Mouse (Mus musculus): ENCODE measurements around the gene Cdc14a. TPM values are rescaled to one million over a fixed set of nuclear protein-coding genes. Genes with fewer than 3 reads are reported as not detected.
A peak's percentile ranks its signal among the peaks of the same experiment; 100 is the strongest.

Cdc14a gene
- total and polyA plus RNA-seq, 3 experiments = 2.6 to 5.9 TPM; not detected in 1

DNA sequence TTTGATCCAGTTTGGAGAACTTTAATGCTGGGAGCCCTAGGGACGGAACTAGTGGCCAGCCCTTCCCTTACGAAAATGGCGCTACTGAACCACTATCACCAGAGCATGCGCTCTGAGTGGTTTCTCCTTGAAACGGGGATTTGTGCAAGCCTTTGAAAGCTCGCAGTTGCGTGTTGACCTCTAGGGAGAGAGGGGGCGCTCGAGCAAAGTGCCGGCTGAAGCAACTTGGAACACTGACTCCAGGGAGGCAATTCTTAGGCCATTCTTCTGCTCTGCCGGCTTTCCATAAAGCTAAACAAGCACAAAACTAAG is 1.1 kb upstream of the Cdc14a start (continued):
- TF ChIP-seq TAL1 (IDR thresholded peaks at IDR 0.05; ENCODE audit: low read length) (no peak), CHD2 (IDR thresholded peaks at IDR 0.05; ENCODE audit: low read length) (no peak), NRF1 (IDR thresholded peaks at IDR 0.05; ENCODE audit: insufficient read depth, low read depth, low read length, poor library complexity, severe bottlenecking) (peak; percentile 98), USF2 (IDR thresholded peaks at IDR 0.05; ENCODE audit: borderline replicate concordance in 1 of 2, insufficient read depth in 1 of 2, low read depth in 1 of 2, low read length in 2 of 2) (no peak), ZMIZ1 (IDR thresholded peaks at IDR 0.05; ENCODE audit: low read depth, low read length) (peak; percentile 81), ZNF384 (IDR thresholded peaks at IDR 0.05; ENCODE audit: low read depth, low read length) (no peak), KAT2A (conservative IDR thresholded peaks at IDR 0.05; ENCODE audit: low read depth, low read length) (no peak), SIN3A (IDR thresholded peaks at IDR 0.05; ENCODE audit: low read length) (peak; percentile 87)

DNA sequence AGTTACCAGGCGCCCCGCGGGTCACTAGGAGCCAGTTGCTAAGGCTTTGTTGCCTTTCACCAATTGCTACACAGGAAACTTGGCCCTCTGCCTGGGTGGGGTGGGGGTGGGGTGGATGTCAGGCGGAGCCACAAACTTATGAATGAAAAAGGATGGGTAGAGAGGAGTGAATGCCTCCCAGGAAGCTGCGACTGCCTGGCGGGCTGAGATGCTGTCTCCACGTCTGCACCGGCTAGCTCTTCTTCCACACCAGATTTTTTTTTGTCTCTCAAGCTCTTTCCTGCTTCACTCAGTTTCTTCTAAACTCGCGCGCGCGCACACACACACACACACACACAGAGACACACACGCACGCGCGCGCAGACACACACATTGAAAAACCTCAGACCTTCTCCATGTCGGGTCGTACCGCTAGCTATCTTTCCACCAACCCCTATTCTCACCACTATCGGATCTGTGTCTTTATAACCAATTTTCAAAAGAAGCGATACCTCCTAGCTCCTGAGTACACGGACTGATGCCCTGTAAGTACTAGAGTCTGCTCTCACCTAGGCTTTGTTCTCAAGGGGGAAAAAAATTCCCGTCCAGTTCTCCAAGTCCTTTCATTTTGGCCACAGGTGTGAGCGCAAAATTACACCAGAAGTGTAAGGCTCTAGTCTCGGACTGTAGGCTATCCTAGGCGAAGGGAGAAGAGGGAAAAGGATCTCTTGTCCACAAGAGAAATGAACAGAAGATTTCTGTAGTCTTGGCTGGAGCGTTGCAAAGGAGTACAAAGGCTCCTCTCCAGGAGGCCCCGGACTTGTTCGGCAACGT is 534 bp upstream of the Cdc14a start:
- no peak for TF ChIP-seq POLR2AphosphoS5 (IDR thresholded peaks at IDR 0.05; ENCODE audit: borderline replicate concordance, low read depth, low read length)
- TF ChIP-seq POLR2AphosphoS2 (IDR thresholded peaks at IDR 0.05; ENCODE audit: low read length) = 0 out of 2 replicates have a peak, but pooled peaks have one; percentile 1
- TF ChIP-seq HCFC1 (IDR thresholded peaks at IDR 0.05; ENCODE audit: low read depth, low read length) = 0 out of 2 replicates have a peak, but pooled peaks have one; percentile 38
- TF ChIP-seq SIN3A (IDR thresholded peaks at IDR 0.05; ENCODE audit: low read length) = peak; percentile 79
- TF ChIP-seq MAX (IDR thresholded peaks at IDR 0.05; ENCODE audit: low read length) = no peak
- peak; percentile 65 for TF ChIP-seq NRF1 (IDR thresholded peaks at IDR 0.05; ENCODE audit: insufficient read depth, low read depth, low read length, poor library complexity, severe bottlenecking)
- 0 out of 2 replicates have a peak, but pooled peaks have one; percentile 33 for TF ChIP-seq ELF1 (IDR thresholded peaks at IDR 0.05; ENCODE audit: low read depth, low read length)
- TF ChIP-seq SMC3 (IDR thresholded peaks at IDR 0.05; ENCODE audit: low read depth, low read length) = no peak
- peak in 1 of 2 experiments; percentile 17; a peak in 2 of 4 replicates for TF ChIP-seq POLR2A (IDR thresholded peaks at IDR 0.05; ENCODE audit: control insufficient read depth in 1 of 2, insufficient read depth in 1 of 2, low read depth in 1 of 2, low read length in 2 of 2, poor library complexity in 1 of 2)
- TF ChIP-seq TCF12 (IDR thresholded peaks at IDR 0.05; ENCODE audit: low read depth, low read length) = no peak
- no peak for TF ChIP-seq MXI1 (IDR thresholded peaks at IDR 0.05; ENCODE audit: low read depth, low read length)
- peak; percentile 63; the same call in 1 of the 2 replicates for TF ChIP-seq NELFE (IDR thresholded peaks at IDR 0.05; ENCODE audit: low read depth, low read length)
- 0 out of 2 replicates have a peak, but pooled peaks have one; percentile 35 for TF ChIP-seq MYC (IDR thresholded peaks at IDR 0.05; ENCODE audit: low read depth, low read length)
- 0 out of 2 replicates have a peak, but pooled peaks have one; percentile 33 for TF ChIP-seq TBP (IDR thresholded peaks at IDR 0.05; ENCODE audit: low read depth, low read length)
- TF ChIP-seq MAZ (IDR thresholded peaks at IDR 0.05; ENCODE audit: low read depth, low read length) = peak; percentile 18; the same call in 1 of the 2 replicates
- no peaks in the 10 kb centered on the region for H3K27me3 ChIP-seq (ENCODE audit: control insufficient read depth in 1 of 2, insufficient read depth in 2 of 2, low read length in 2 of 2)
- peaks cover 3% of the 10 kb centered on the region; the same call in 1 of the 2 replicates for H3K79me2 ChIP-seq (ENCODE audit: control insufficient read depth, insufficient read depth, low read length, poor library complexity)
- H3K4me3 ChIP-seq (ENCODE audit: control insufficient read depth in 1 of 2, insufficient read depth in 1 of 2, low read depth in 2 of 2, low read length in 2 of 2) = peak overlapping the region; percentile 65 to 68
- peak; percentile 82 for DNase-seq (ENCODE audit: low read depth, low spot score)
- no peaks in the 10 kb centered on the region for H3K9me3 ChIP-seq (replicated peaks; ENCODE audit: insufficient read depth, low read length)
- peak overlapping the region; percentile 68 for H3K9ac ChIP-seq (ENCODE audit: control insufficient read depth, low read depth, low read length, poor library complexity, severe bottlenecking)
- H3K4me1 ChIP-seq (ENCODE audit: control insufficient read depth in 1 of 2, insufficient read depth in 2 of 2, low read length in 2 of 2) = peaks cover 0 to 5% of the 10 kb centered on the region in 2 experiments; a peak in 1 of 4 replicates
- H3K36me3 ChIP-seq (ENCODE audit: control insufficient read depth in 1 of 2, insufficient read depth in 2 of 2, low read length in 2 of 2) = peaks cover 0 to 7% of the 10 kb centered on the region in 2 experiments; a peak in 2 of 4 replicates
- peak overlapping the region; percentile 84 for H3K27ac ChIP-seq (ENCODE audit: control insufficient read depth, low read depth, low read length)
